Mouse (Mus musculus): Measurements from ENCODE around the gene Opa1. TPM values are rescaled to one million over a fixed set of nuclear protein-coding genes. Genes with fewer than 3 reads are reported as not detected.
A peak's percentile ranks its signal among the peaks of the same experiment; 100 is the strongest.

Gene Opa1
- polyA plus RNA-seq, 1 experiment from 2014 or later = 53.1 TPM

- Histone ChIP-seq H3K27ac (ENCODE audit: low read length) (no peak overlapping the region), H3K27me3 (replicated peaks; ENCODE audit: control insufficient read depth, insufficient read depth, low read length) (no peaks in the 10 kb centered on the region), H3K36me3 (ENCODE audit: control insufficient read depth, insufficient read depth) (no peaks in the 10 kb centered on the region), H3K4me2 (ENCODE audit: low read length) (peak overlapping the region; percentile 31), H3K4me1 (replicated peaks; ENCODE audit: control insufficient read depth, insufficient read depth, low read length) (peaks cover 20% of the 10 kb centered on the region), H3K9me3 (ENCODE audit: control insufficient read depth, low read length) (peaks cover 3% of the 10 kb centered on the region; the same call in 1 of the 2 replicates), H3K4me3 (replicated peaks; ENCODE audit: low read length) (no peak overlapping the region), H3K9ac (replicated peaks; ENCODE audit: low read depth, low read length) (peak overlapping the region; percentile 1; the same call in 1 of the 2 replicates)
- peak; percentile 60 for ATAC-seq
- WGBS = 15% methylated on average over 17 of the region's 17 CpGs
Observed at GRCm38 (mm10) chr16:29682555-29683431, 103.7 kb downstream of the Opa1 start.

GRCm38 (mm10) chr16:29683563-29683962 is 104.4 kb downstream of the Opa1 start:
- 5% methylated on average over 12 of the region's 12 CpGs for WGBS
- no peaks in the 10 kb centered on the region for H3K27me3 ChIP-seq (replicated peaks; ENCODE audit: control insufficient read depth, insufficient read depth, low read length)

GRCm38 (mm10) chr16:29684111-29684510 is 105.0 kb downstream of the Opa1 start:
- H3K9me3 ChIP-seq (ENCODE audit: control insufficient read depth, low read length) = no peaks in the 10 kb centered on the region
- 28% methylated on average over 2 of the region's 2 CpGs for WGBS
- no peaks in the 10 kb centered on the region for H3K27me3 ChIP-seq (replicated peaks; ENCODE audit: control insufficient read depth, insufficient read depth, low read length)
- H3K4me2 ChIP-seq (ENCODE audit: low read length) = no peak overlapping the region
- H3K9ac ChIP-seq (replicated peaks; ENCODE audit: low read depth, low read length) = no peak overlapping the region; the same call in 1 of the 2 replicates
- H3K36me3 ChIP-seq (ENCODE audit: control insufficient read depth, insufficient read depth) = no peaks in the 10 kb centered on the region
- ATAC-seq = no peak; the same call in 1 of the 2 replicates
- H3K4me1 ChIP-seq (replicated peaks; ENCODE audit: control insufficient read depth, insufficient read depth, low read length) = peaks cover 26% of the 10 kb centered on the region
- H3K4me3 ChIP-seq (replicated peaks; ENCODE audit: low read length) = no peak overlapping the region
- H3K27ac ChIP-seq (ENCODE audit: low read length) = no peak overlapping the region

More at GRCm38 (mm10) chr16:29683563-29683962, 104.4 kb downstream of the Opa1 start:
- Histone ChIP-seq H3K9me3 (ENCODE audit: control insufficient read depth, low read length) (peaks cover 3% of the 10 kb centered on the region; the same call in 1 of the 2 replicates), H3K9ac (replicated peaks; ENCODE audit: low read depth, low read length) (peak overlapping the region; percentile 55), H3K4me3 (replicated peaks; ENCODE audit: low read length) (no peak overlapping the region), H3K27ac (ENCODE audit: low read length) (no peak overlapping the region), H3K36me3 (ENCODE audit: control insufficient read depth, insufficient read depth) (no peaks in the 10 kb centered on the region), H3K4me2 (ENCODE audit: low read length) (peak overlapping the region; percentile 31), H3K4me1 (replicated peaks; ENCODE audit: control insufficient read depth, insufficient read depth, low read length) (peaks cover 26% of the 10 kb centered on the region)
- peak; percentile 39 for ATAC-seq

DNA sequence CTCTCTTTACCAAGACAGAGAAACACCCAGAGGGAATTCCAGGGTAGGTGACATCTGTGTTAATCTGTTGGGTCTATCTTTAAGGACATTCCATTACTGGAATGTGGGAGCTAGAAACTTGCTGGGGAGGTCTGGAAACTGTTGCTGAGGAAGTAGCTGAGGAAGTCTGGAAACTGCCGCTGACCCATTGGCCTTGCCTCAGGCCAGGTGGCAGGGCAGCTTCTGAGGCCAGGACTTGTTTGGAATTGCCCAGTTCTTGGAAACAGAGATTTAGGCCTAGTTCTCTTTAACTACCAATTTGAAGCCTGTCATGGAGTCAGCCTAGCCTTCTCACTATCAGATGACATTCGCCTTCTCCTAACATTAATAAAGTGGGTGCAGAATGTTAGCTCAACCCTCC is 105.5 kb downstream of the Opa1 start:
- no peaks in the 10 kb centered on the region for H3K27me3 ChIP-seq (replicated peaks; ENCODE audit: control insufficient read depth, insufficient read depth, low read length)
- ATAC-seq = no peak

DNA sequence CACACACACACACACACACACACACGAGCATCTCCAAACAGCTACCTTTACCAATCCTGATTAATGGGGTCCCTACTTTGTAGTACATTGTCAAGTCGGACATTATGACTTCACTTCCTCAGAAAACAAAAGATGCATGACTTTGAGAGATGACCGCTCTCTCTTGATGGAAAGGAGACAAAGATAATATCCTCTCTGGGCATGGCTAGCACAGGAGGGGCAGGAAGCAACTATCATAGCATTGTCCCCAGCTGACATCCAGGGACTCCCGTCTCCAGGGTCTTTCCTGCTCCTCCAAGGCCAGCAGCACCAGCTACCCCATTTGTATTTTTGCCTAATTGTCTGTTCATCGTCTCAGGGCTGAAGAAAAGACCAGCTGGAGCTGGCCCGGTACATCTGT is 107.0 kb downstream of the Opa1 start:
- no peak overlapping the region for H3K4me3 ChIP-seq (replicated peaks; ENCODE audit: low read length)
- no peaks in the 10 kb centered on the region for H3K9me3 ChIP-seq (ENCODE audit: control insufficient read depth, low read length)
- ATAC-seq = no peak
- H3K27me3 ChIP-seq (replicated peaks; ENCODE audit: control insufficient read depth, insufficient read depth, low read length) = no peaks in the 10 kb centered on the region
- no peak overlapping the region for H3K4me2 ChIP-seq (ENCODE audit: low read length)
- no peak overlapping the region for H3K27ac ChIP-seq (ENCODE audit: low read length)
- 63% methylated on average over 6 of the region's 6 CpGs for WGBS
- no peak overlapping the region for H3K9ac ChIP-seq (replicated peaks; ENCODE audit: low read depth, low read length)
- H3K36me3 ChIP-seq (ENCODE audit: control insufficient read depth, insufficient read depth) = no peaks in the 10 kb centered on the region
- H3K4me1 ChIP-seq (replicated peaks; ENCODE audit: control insufficient read depth, insufficient read depth, low read length) = peaks cover 26% of the 10 kb centered on the region

More for the DNA sequence above, 105.5 kb downstream of the Opa1 start:
- Histone ChIP-seq H3K9ac (replicated peaks; ENCODE audit: low read depth, low read length) (no peak overlapping the region), H3K9me3 (ENCODE audit: control insufficient read depth, low read length) (no peaks in the 10 kb centered on the region), H3K4me1 (replicated peaks; ENCODE audit: control insufficient read depth, insufficient read depth, low read length) (peaks cover 26% of the 10 kb centered on the region), H3K27ac (ENCODE audit: low read length) (no peak overlapping the region), H3K4me2 (ENCODE audit: low read length) (no peak overlapping the region), H3K36me3 (ENCODE audit: control insufficient read depth, insufficient read depth) (no peaks in the 10 kb centered on the region), H3K4me3 (replicated peaks; ENCODE audit: low read length) (no peak overlapping the region)
- WGBS = 97% methylated on average over 2 of the region's 2 CpGs

GRCm38 (mm10) chr16:29687987-29688885 is 109.1 kb downstream of the Opa1 start:
- Histone ChIP-seq H3K4me2 (ENCODE audit: low read length) (no peak overlapping the region), H3K27ac (ENCODE audit: low read length) (no peak overlapping the region), H3K27me3 (replicated peaks; ENCODE audit: control insufficient read depth, insufficient read depth, low read length) (no peaks in the 10 kb centered on the region), H3K9me3 (ENCODE audit: control insufficient read depth, low read length) (no peaks in the 10 kb centered on the region), H3K9ac (replicated peaks; ENCODE audit: low read depth, low read length) (no peak overlapping the region), H3K36me3 (ENCODE audit: control insufficient read depth, insufficient read depth) (no peaks in the 10 kb centered on the region), H3K4me3 (replicated peaks; ENCODE audit: low read length) (no peak overlapping the region), H3K4me1 (replicated peaks; ENCODE audit: control insufficient read depth, insufficient read depth, low read length) (peaks cover 19% of the 10 kb centered on the region)
- peak; percentile 21; the same call in 1 of the 2 replicates for ATAC-seq
- 31% methylated on average over 17 of the region's 17 CpGs for WGBS

DNA sequence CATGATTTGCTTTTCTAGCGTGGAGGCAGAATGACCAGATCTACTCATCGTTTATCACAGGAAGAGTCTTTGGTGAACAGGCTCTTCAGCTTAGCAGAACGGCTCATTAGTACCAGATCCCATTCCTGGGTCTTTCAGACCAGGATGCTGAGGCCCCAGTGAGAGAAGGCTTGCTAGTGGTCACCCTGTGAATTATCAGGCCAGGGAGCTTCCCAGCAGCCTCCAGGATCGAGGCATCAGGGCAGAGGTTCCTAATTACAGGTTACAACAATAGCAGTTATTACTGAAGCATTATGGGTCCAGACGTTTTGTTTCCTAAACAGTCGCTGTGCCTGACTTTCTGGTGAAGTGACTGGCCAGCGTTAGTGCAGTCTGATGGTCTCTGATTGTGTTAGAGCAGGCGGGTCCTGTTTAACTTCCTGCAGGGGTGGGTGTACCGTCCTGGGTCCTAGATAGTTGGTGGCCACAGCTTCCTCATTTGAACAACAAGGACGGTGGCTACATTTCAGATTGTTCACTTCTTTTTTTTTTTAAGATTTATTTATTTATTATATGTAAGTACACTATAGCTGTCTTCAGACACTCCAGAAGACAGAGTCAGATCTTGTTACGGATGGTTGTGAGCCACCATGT is 110.2 kb downstream of the Opa1 start:
- no peak for ATAC-seq
- no peak overlapping the region for H3K9ac ChIP-seq (replicated peaks; ENCODE audit: low read depth, low read length)
- H3K27me3 ChIP-seq (replicated peaks; ENCODE audit: control insufficient read depth, insufficient read depth, low read length) = no peaks in the 10 kb centered on the region
- H3K4me2 ChIP-seq (ENCODE audit: low read length) = no peak overlapping the region
- peaks cover 19% of the 10 kb centered on the region for H3K4me1 ChIP-seq (replicated peaks; ENCODE audit: control insufficient read depth, insufficient read depth, low read length)
- H3K4me3 ChIP-seq (replicated peaks; ENCODE audit: low read length) = no peak overlapping the region
- H3K9me3 ChIP-seq (ENCODE audit: control insufficient read depth, low read length) = no peaks in the 10 kb centered on the region
- H3K36me3 ChIP-seq (ENCODE audit: control insufficient read depth, insufficient read depth) = no peaks in the 10 kb centered on the region
- no peak overlapping the region for H3K27ac ChIP-seq (ENCODE audit: low read length)
- WGBS = 48% methylated on average over 11 of the region's 11 CpGs

DNA sequence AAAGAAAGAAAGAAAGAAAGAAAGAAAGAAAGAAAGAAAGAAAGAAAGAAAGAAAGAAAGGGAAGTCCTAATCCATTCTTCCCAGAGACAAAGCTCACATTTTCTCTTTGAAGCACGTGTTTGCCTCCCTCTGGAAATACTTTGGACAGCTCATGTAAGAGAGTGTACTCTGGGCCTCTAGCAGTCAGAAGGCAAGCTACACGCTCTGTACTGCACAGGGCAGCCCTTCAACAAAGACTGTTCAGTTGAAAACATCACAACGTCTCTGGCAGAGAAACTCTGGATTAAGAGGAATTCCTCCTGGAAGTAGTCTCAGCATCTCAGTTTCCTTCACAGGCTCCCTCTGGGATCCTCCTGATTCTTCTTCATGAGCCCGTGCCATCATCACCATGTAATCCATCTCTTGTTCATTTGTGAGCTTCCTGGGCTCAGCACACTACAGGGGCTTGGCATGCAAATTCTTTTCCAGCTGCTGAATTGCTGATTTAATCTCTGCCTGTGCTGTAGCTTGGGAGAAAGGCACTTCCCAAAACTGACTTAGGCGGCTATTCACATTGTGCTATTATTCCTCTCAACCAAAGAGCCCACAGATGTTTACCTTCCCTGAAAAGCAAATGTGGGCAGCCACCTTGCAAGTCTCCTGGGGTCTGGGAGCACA is 114.0 kb downstream of the Opa1 start:
- H3K27ac ChIP-seq (ENCODE audit: low read length) = no peak overlapping the region
- peak; percentile 55; the same call in 1 of the 2 replicates for ATAC-seq
- WGBS = 18% methylated on average over 5 of the region's 5 CpGs

More for the DNA sequence above, 114.0 kb downstream of the Opa1 start:
- Histone ChIP-seq H3K9ac (replicated peaks; ENCODE audit: low read depth, low read length) (no peak overlapping the region), H3K9me3 (ENCODE audit: control insufficient read depth, low read length) (no peaks in the 10 kb centered on the region), H3K4me2 (ENCODE audit: low read length) (no peak overlapping the region), H3K4me3 (replicated peaks; ENCODE audit: low read length) (no peak overlapping the region), H3K27me3 (replicated peaks; ENCODE audit: control insufficient read depth, insufficient read depth, low read length) (no peaks in the 10 kb centered on the region), H3K36me3 (ENCODE audit: control insufficient read depth, insufficient read depth) (no peaks in the 10 kb centered on the region), H3K4me1 (replicated peaks; ENCODE audit: control insufficient read depth, insufficient read depth, low read length) (peaks cover 17% of the 10 kb centered on the region)
